Mouse (Mus musculus) leukemia stem cell, adult 10-12 weeks (primary cell): ENCODE data around the gene Gm6337. TPM values are rescaled to one million over a fixed set of nuclear protein-coding genes. Genes with fewer than 3 reads are reported as not detected.

Experiments used
- polyA plus RNA-seq: library from polyadenylated mRNA; stranded (reverse); fragments of >175 nt; gene quantifications from 2 replicates; pipeline ENCODE4 v1.2.3, GENCODE M21; 2012; ENCODE audit warnings: low replicate concordance

Gene Gm6337
- not detected in 2 replicates for polyA plus RNA-seq

GRCm38 (mm10) chr14:6058167-6058566, at the start of gene Gm6337:
Gm6337 (minus strand) TSS chr14:6058267.

DNA sequence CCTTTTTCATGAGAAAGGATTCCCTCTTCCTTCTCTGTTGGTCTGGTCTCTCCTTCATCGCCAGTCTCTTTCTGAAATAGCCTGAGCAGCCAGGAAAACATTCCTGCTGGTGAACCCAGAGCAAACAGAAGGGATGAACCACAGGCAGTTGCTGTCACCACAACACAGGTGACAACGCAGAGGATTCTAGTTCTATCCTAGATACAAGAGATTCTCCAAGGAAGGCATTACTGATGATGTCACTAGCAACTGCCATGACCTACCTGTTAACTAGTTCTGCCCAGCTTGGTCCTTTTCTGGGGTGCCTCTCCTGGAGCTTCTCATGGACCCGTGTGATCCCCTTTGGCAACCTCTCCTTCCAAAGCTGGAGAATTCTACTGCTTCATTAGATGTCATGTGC, 35.8 kb upstream of the Gm6337 start, which contains the start of gene Gm8206:
Gm8206 (minus strand) TSS at position 101 of the 400 bp plus-strand sequence.

Other genes starting within 250 kb of the Gm6337 start
- gene Gm3424, start 227.9 kb downstream of the Gm6337 start, polyA plus RNA-seq = not detected in 2 replicates
- gene Gm8237, start 177.9 kb downstream of the Gm6337 start, polyA plus RNA-seq = not detected in 2 replicates
- gene Gm3248, start 96.5 kb downstream of the Gm6337 start, polyA plus RNA-seq = not detected in 2 replicates
- not detected in 2 replicates for gene Gm3453, start 79.1 kb downstream of the Gm6337 start, polyA plus RNA-seq
- not detected in 2 replicates for gene Gm8206, start 35.7 kb upstream of the Gm6337 start, polyA plus RNA-seq
- not detected in 2 replicates for gene Gm3468, start 50.4 kb upstream of the Gm6337 start, polyA plus RNA-seq
- not detected in 2 replicates for gene Gm3476, start 67.5 kb upstream of the Gm6337 start, polyA plus RNA-seq
- gene Gm21560, start 161.0 kb upstream of the Gm6337 start, polyA plus RNA-seq = not detected in 2 replicates
- not detected in 2 replicates for gene Gm3411, start 229.0 kb upstream of the Gm6337 start, polyA plus RNA-seq
- gene Gm21103, start 246.6 kb upstream of the Gm6337 start, polyA plus RNA-seq = not detected in 2 replicates